In genomic region chr1:39614462-39615279, GRCm38 (mm10) we compare ENCODE assay signal across 8 mouse cellular contexts. TPM values are rescaled to one million over a fixed set of nuclear protein-coding genes. Genes with fewer than 3 reads are reported as not detected.
DNase-seq lines count a peak whose midpoint lies in the region; ATAC-seq and TF ChIP-seq lines count a peak whose summit lies in the region.

No protein-coding gene starts in this region.

- no peak for TF ChIP-seq POLR2A in myocyte (IDR thresholded peaks at IDR 0.05; ENCODE audit: insufficient read length, low read depth)

- H3K4me2 ChIP-seq in hindbrain, embryonic 11.5 days (replicated peaks; ENCODE audit: low read depth, low read length) = no peak overlapping the region
- no peak overlapping the region for H3K4me2 ChIP-seq in hindbrain, embryonic 13.5 days
- peak overlapping the region; percentile 25; the same call in 1 of the 2 replicates for H3K4me2 ChIP-seq in limb, embryonic 15.5 days
- H3K4me2 ChIP-seq in myocyte (ENCODE audit: low read depth) = peak overlapping the region; percentile 38

- no peaks in the 10 kb centered on the region for H3K79me2 ChIP-seq in myocyte (ENCODE audit: control insufficient read depth, insufficient read depth)

- WGBS in hindbrain, embryonic 11.5 days = 30% methylated on average over 11 of the region's 11 CpGs
- 30% methylated on average over 11 of the region's 11 CpGs for WGBS in hindbrain, embryonic 13.5 days
- WGBS in limb, embryonic 15.5 days = 15% methylated on average over 11 of the region's 11 CpGs

- intact Hi-C loops in heart, postnatal 10 days (cut with DNase I) = loop anchor here (2.0 to 10.0 kb wide), 3 partner anchors 66 to 930 kb away; no protein-coding TSS in a partner anchor

- no peaks in the 10 kb centered on the region for H3K4me1 ChIP-seq in hindbrain, embryonic 11.5 days (replicated peaks; ENCODE audit: control insufficient read depth, insufficient read depth, low read length)
- H3K4me1 ChIP-seq in hindbrain, embryonic 13.5 days (replicated peaks) = 0 out of 2 replicates have a peak, but pooled peaks cover 2% of the 10 kb centered on the region
- H3K4me1 ChIP-seq in limb, embryonic 15.5 days = peaks cover 19% of the 10 kb centered on the region

- ATAC-seq in hindbrain, embryonic 11.5 days (ENCODE audit: low FRiP score) = no peak
- no peak for ATAC-seq in hindbrain, embryonic 13.5 days (ENCODE audit: low FRiP score)
- no peak for ATAC-seq in limb, embryonic 15.5 days (ENCODE audit: insufficient number of reproducible peaks, low FRiP score, low TSS enrichment, low read depth)

- no peaks in the 10 kb centered on the region for H3K36me3 ChIP-seq in hindbrain, embryonic 11.5 days (ENCODE audit: control insufficient read depth, insufficient read depth, low read length)
- H3K36me3 ChIP-seq in hindbrain, embryonic 13.5 days = no peaks in the 10 kb centered on the region
- no peaks in the 10 kb centered on the region for H3K36me3 ChIP-seq in limb, embryonic 15.5 days
- no peaks in the 10 kb centered on the region for H3K36me3 ChIP-seq in myocyte (ENCODE audit: control insufficient read depth, insufficient read depth)

- DNase-seq in hindbrain, embryonic 11.5 days (ENCODE audit: low spot score) = peak; percentile 77
- peak; percentile 42 for DNase-seq in WW6 (ENCODE audit: low read depth, low spot score)
- DNase-seq in embryo, embryonic 11.5 days (ENCODE audit: low read depth, low spot score) = peak; percentile 41
- DNase-seq in heart, postnatal 10 days = peak; percentile 55 to 77
- DNase-seq in thymus, postnatal 36 days = peak; percentile 8 to 28

- H3K4me3 ChIP-seq in hindbrain, embryonic 11.5 days (ENCODE audit: low read depth, low read length) = no peak overlapping the region
- H3K4me3 ChIP-seq in hindbrain, embryonic 13.5 days = no peak overlapping the region
- no peak overlapping the region for H3K4me3 ChIP-seq in limb, embryonic 15.5 days
- no peak overlapping the region for H3K4me3 ChIP-seq in myocyte

- H3K9me3 ChIP-seq in hindbrain, embryonic 11.5 days (ENCODE audit: control insufficient read depth, low read length) = no peaks in the 10 kb centered on the region
- H3K9me3 ChIP-seq in hindbrain, embryonic 13.5 days = no peaks in the 10 kb centered on the region
- H3K9me3 ChIP-seq in limb, embryonic 15.5 days = no peaks in the 10 kb centered on the region

- H3K27me3 ChIP-seq in hindbrain, embryonic 11.5 days (ENCODE audit: control insufficient read depth, insufficient read depth, low read length) = no peaks in the 10 kb centered on the region
- H3K27me3 ChIP-seq in hindbrain, embryonic 13.5 days = no peaks in the 10 kb centered on the region
- H3K27me3 ChIP-seq in limb, embryonic 15.5 days = no peaks in the 10 kb centered on the region
- no peaks in the 10 kb centered on the region for H3K27me3 ChIP-seq in myocyte (ENCODE audit: control insufficient read depth, insufficient read depth, insufficient read length)

- H3K9ac ChIP-seq in hindbrain, embryonic 11.5 days (ENCODE audit: low read depth, low read length) = no peak overlapping the region
- no peak overlapping the region for H3K9ac ChIP-seq in hindbrain, embryonic 13.5 days
- no peak overlapping the region for H3K9ac ChIP-seq in limb, embryonic 15.5 days

- no peak overlapping the region for H3ac ChIP-seq in myocyte (ENCODE audit: control insufficient read depth, insufficient read length)

- no peak overlapping the region for H3K27ac ChIP-seq in hindbrain, embryonic 11.5 days (ENCODE audit: low read depth, low read length)
- H3K27ac ChIP-seq in hindbrain, embryonic 13.5 days = no peak overlapping the region
- peak overlapping the region; percentile 18; the same call in 1 of the 2 replicates for H3K27ac ChIP-seq in limb, embryonic 15.5 days

TF ChIP-seq in myocyte, 11 proteins besides CTCF, POLR2A, EP300 and RAD21:
- no peak for TF ChIP-seq MAX (IDR thresholded peaks at IDR 0.05; ENCODE audit: low read depth)
- no peak for TF ChIP-seq USF1 (IDR thresholded peaks at IDR 0.05; ENCODE audit: low read depth)
- TF ChIP-seq REST (IDR thresholded peaks at IDR 0.05; ENCODE audit: insufficient read depth, insufficient read length) = no peak
- TF ChIP-seq TCF12 (IDR thresholded peaks at IDR 0.05; ENCODE audit: insufficient read depth, poor library complexity, severe bottlenecking) = no peak
- no peak for TF ChIP-seq E2F4 (IDR thresholded peaks at IDR 0.05; ENCODE audit: insufficient read depth)
- no peak for TF ChIP-seq MYOD1 (IDR thresholded peaks at IDR 0.05; ENCODE audit: control insufficient read depth in 1 of 3, insufficient read length in 2 of 3, low read depth in 2 of 3)
- TF ChIP-seq TCF3 (IDR thresholded peaks at IDR 0.05; ENCODE audit: insufficient read length, low read depth) = no peak
- TF ChIP-seq CEBPB (IDR thresholded peaks at IDR 0.05; ENCODE audit: insufficient read depth, poor library complexity, severe bottlenecking) = no peak
- no peak for TF ChIP-seq POLR2AphosphoS2 (IDR thresholded peaks at IDR 0.05; ENCODE audit: insufficient read length, low read depth)
- no peak for TF ChIP-seq SRF (IDR thresholded peaks at IDR 0.05; ENCODE audit: control insufficient read depth, insufficient read length, low read depth)

RNA-seq across cellular contexts. Expression of gene Creg2, which starts 36.6 kb away (rescaled TPM):
- 0.80 and 0.96 TPM in 2 replicates for polyA plus RNA-seq in hindbrain, embryonic 11.5 days (2014; fragmentation: Nextera tagmentation; extraction: Ambion mirVana)
- 4.6 and 4.8 TPM in 2 replicates for polyA plus RNA-seq in hindbrain, embryonic 13.5 days (2015; fragmentation: Nextera tagmentation; extraction: Ambion mirVana)
- not detected for total RNA-seq in heart, postnatal 10 days (2021)
- polyA plus RNA-seq in limb, embryonic 15.5 days (2015; fragmentation: Nextera tagmentation; extraction: Ambion mirVana) = 0.53 and 0.55 TPM in 2 replicates
- polyA plus RNA-seq in myocyte (2012; fragmentation: generic; extraction: Trizol) = not detected

RNA-seq across cellular contexts. Expression of gene Rnf149, which starts 37.5 kb away (rescaled TPM):
- polyA plus RNA-seq in hindbrain, embryonic 11.5 days (2014; fragmentation: Nextera tagmentation; extraction: Ambion mirVana) = 31.5 and 32.9 TPM in 2 replicates
- 27.7 and 28.5 TPM in 2 replicates for polyA plus RNA-seq in hindbrain, embryonic 13.5 days (2015; fragmentation: Nextera tagmentation; extraction: Ambion mirVana)
- total RNA-seq in heart, postnatal 10 days (2021) = 10 to 100 TPM; 12.1 to 14.7 TPM
- 28.3 and 34.1 TPM in 2 replicates for polyA plus RNA-seq in limb, embryonic 15.5 days (2015; fragmentation: Nextera tagmentation; extraction: Ambion mirVana)
- polyA plus RNA-seq in myocyte (2012; fragmentation: generic; extraction: Trizol) = 17.9 TPM

Comparison
In these comparisons a context has a peak if more than half of its experiments do, and no peak if none do; other contexts are left out.
1. DNase-seq: peak in every context shown above with its lines; median percentile 77 in hindbrain, embryonic 11.5 days; 66 in heart, postnatal 10 days; 42 in WW6; 41 in embryo, embryonic 11.5 days; 18 in thymus, postnatal 36 days.
2. H3K4me2 ChIP-seq: peak in limb, embryonic 15.5 days (single experiment) and myocyte (single experiment); none in hindbrain, embryonic 11.5 days (single experiment) and hindbrain, embryonic 13.5 days (single experiment).